Mouse (Mus musculus) liver, embryonic 14.5 days (tissue): ENCODE data around the gene Fbxw5. TPM values are rescaled to one million over a fixed set of nuclear protein-coding genes. Genes with fewer than 3 reads are reported as not detected.
A peak's percentile ranks its signal among the peaks of the same experiment; 100 is the strongest.
"Not testable (repeated sequence)": the region's sequence is repeated elsewhere in the genome, so short reads cannot be mapped to it uniquely, and the experiment has no call there.

ENCODE experiments used
- ATAC-seq: fragments of 200-750 bp; cut with Nextera tagmentation; 2 replicates; pipeline ENCODE4 v1.8.0; 2017; ENCODE audit warnings: moderate number of reproducible peaks, mild to moderate bottlenecking, moderate library complexity; ENCODE audit not compliant: insufficient read depth
- DNase-seq, 3 experiments: peaks; one replicate each; pipeline ENCODE4 v3.0.0-alpha.2; 2012 to 2013; ENCODE audit warnings: low read depth in 3 of 3, low spot score in 3 of 3
- H3K27ac ChIP-seq: fragments of 300-500 bp; sonication (generic); 2 replicates; pipeline ENCODE4 v1.5.1; 2014; ENCODE audit warnings: moderate library complexity, mild to moderate bottlenecking, control low read depth, inconsistent platforms
- H3K27me3 ChIP-seq: fragments of 300-500 bp; sonication (generic); 2 replicates; pipeline ENCODE4 v1.6.1; 2014; ENCODE audit warnings: mild to moderate bottlenecking, low read length, moderate library complexity; ENCODE audit not compliant: control insufficient read depth, insufficient read depth
- H3K36me3 ChIP-seq: fragments of 300-500 bp; sonication (generic); replicated peaks from 2 replicates; pipeline ENCODE4 v1.6.1; 2014; ENCODE audit warnings: low read depth; ENCODE audit not compliant: control insufficient read depth, insufficient read depth
- H3K4me1 ChIP-seq, 2 experiments: fragments of 200-500 bp in 1 of 2; fragments of 300-500 bp in 1 of 2; sonication (generic) in 1 of 2; replicated peaks; 2 replicates each; pipeline ENCODE4 v1.6.1; 2012 to 2014; ENCODE audit warnings: antibody characterized with exemption in 1 of 2, inconsistent platforms in 1 of 2, low read length in 1 of 2; ENCODE audit not compliant: control insufficient read depth in 2 of 2, insufficient read depth in 2 of 2
- H3K4me2 ChIP-seq: fragments of 300-500 bp; sonication (generic); 2 replicates; pipeline ENCODE4 v1.6.1; 2014; ENCODE audit warnings: low read depth, mild to moderate bottlenecking, control low read depth, moderate library complexity
- H3K4me3 ChIP-seq, 2 experiments: fragments of 200-500 bp in 1 of 2; fragments of 300-500 bp in 1 of 2; sonication (generic) in 1 of 2; 2 replicates each; pipeline ENCODE4 v1.5.1; 2012 to 2014; ENCODE audit warnings: low read depth in 2 of 2, low read length in 2 of 2, mild to moderate bottlenecking in 2 of 2, control low read depth in 1 of 2, inconsistent platforms in 1 of 2, moderate library complexity in 1 of 2; ENCODE audit not compliant: insufficient read depth in 1 of 2
- H3K9ac ChIP-seq: fragments of 300-500 bp; sonication (generic); replicated peaks from 2 replicates; pipeline ENCODE4 v1.6.1; 2014; ENCODE audit warnings: mild to moderate bottlenecking, control low read depth, moderate library complexity
- H3K9me3 ChIP-seq: fragments of 300-500 bp; sonication (generic); 2 replicates; pipeline ENCODE4 v1.6.1; 2016; ENCODE audit warnings: low read length, mixed read lengths; ENCODE audit not compliant: control insufficient read depth
- CTCF ChIP-seq: IDR thresholded peaks from 2 replicates; pipeline ENCODE4 v1.5.1; 2016; ENCODE audit warnings: antibody characterized with exemption, low read depth, control low read depth
- EP300 ChIP-seq: IDR thresholded peaks from 2 replicates; pipeline ENCODE4 v1.6.1; 2016; ENCODE audit warnings: antibody characterized with exemption, low read depth
- WGBS: fragments of 180-500 bp; shearing (Covaris S2); extraction: QIAGEN DNeasy Blood & Tissue Kit; methylation state at CpG from one replicate; pipeline ENCODE4 v1.1.7; 2014; ENCODE audit not compliant: insufficient replicate concordance; 5-methylcytosine and 5-hydroxymethylcytosine counted together
- polyA plus RNA-seq, 2 experiments: library from polyadenylated mRNA; depleted of rRNA in 1 of 2; stranded (reverse) in 1 of 2; unstranded in 1 of 2; fragments of >200 nt; fragmentation: Nextera tagmentation in 1 of 2; extraction: Ambion mirVana in 1 of 2; gene quantifications; 2 replicates each; pipeline versions ENCODE4 v1.2.1 to v1.2.3; 2012 to 2014

Fbxw5 gene
- polyA plus RNA-seq, 2 experiments, result 8.1 to 18.3 TPM

- Histone ChIP-seq H3K27ac (no peak overlapping the region), H3K4me3 (no peak overlapping the region), H3K9ac (no peak overlapping the region), H3K4me1 (peaks cover 5 to 13% of the 10 kb centered on the region in 2 experiments), H3K9me3 (no peaks in the 10 kb centered on the region), H3K36me3 (peaks cover 2% of the 10 kb centered on the region; the same call in 1 of the 2 replicates), H3K27me3 (no peaks in the 10 kb centered on the region), H3K4me2 (no peak overlapping the region)
- ATAC-seq (no peak), DNase-seq (no peak)
- TF ChIP-seq EP300 (no peak), CTCF (no peak)
- WGBS, result 62% methylated on average over 9 of the region's 9 CpGs
Observed at GRCm38 (mm10) chr2:25549021-25549991, 48.8 kb downstream of the Fbxw5 start.

GRCm38 (mm10) chr2:25551186-25551585, 50.6 kb downstream of the Fbxw5 start:
- Histone ChIP-seq H3K9ac (no peak overlapping the region), H3K27me3 (no peaks in the 10 kb centered on the region), H3K4me2 (no peak overlapping the region), H3K4me3 (no peak overlapping the region), H3K9me3 (no peaks in the 10 kb centered on the region), H3K36me3 (no peaks in the 10 kb centered on the region), H3K4me1 (peaks cover 0 to 3% of the 10 kb centered on the region in 2 experiments; a peak in 1 of 4 replicates), H3K27ac (no peak overlapping the region)
- TF ChIP-seq EP300 (no peak), CTCF (peak; percentile 80)
- DNase-seq, result no peak
- 31% methylated on average over 5 of the region's 5 CpGs for whole genome bisulfite sequencing
- no peak for ATAC-seq

GRCm38 (mm10) chr2:25553171-25553786, 52.7 kb downstream of the Fbxw5 start:
- H3K36me3 ChIP-seq, H3K27me3 ChIP-seq, H3K9me3 ChIP-seq, H3K27ac ChIP-seq, H3K4me3 ChIP-seq, H3K4me1 ChIP-seq, H3K4me2 ChIP-seq, H3K9ac ChIP-seq, DNase-seq, ATAC-seq: not testable (repeated sequence)
- WGBS, result 69% methylated on average over 4 of the region's 4 CpGs

Other genes with a start within 250 kb of the Fbxw5 start
Only the 30 nearest of the 36 such genes appear.
- gene Lrrc26, start 210.8 kb upstream of the Fbxw5 start, polyA plus RNA-seq (2012; rRNA removed), result not detected in 2 replicates
- not detected in 2 replicates for gene Lrrc26, start 210.8 kb upstream of the Fbxw5 start, polyA plus RNA-seq (2014; fragmentation: Nextera tagmentation; extraction: Ambion mirVana)
- 0.02 and 0.05 TPM in 2 replicates for gene Grin1, start 181.6 kb upstream of the Fbxw5 start, polyA plus RNA-seq (2012; rRNA removed)
- gene Grin1, start 181.6 kb upstream of the Fbxw5 start, polyA plus RNA-seq (2014; fragmentation: Nextera tagmentation; extraction: Ambion mirVana), result 0.06 and 0.14 TPM in 2 replicates
- gene Man1b1, start 168.4 kb upstream of the Fbxw5 start, polyA plus RNA-seq (2012; rRNA removed), result 5.3 and 6.6 TPM in 2 replicates
- 25.4 and 28.2 TPM in 2 replicates for gene Man1b1, start 168.4 kb upstream of the Fbxw5 start, polyA plus RNA-seq (2014; fragmentation: Nextera tagmentation; extraction: Ambion mirVana)
- 9.3 and 10.6 TPM in 2 replicates for gene Dpp7, start 144.4 kb upstream of the Fbxw5 start, polyA plus RNA-seq (2012; rRNA removed)
- gene Dpp7, start 144.4 kb upstream of the Fbxw5 start, polyA plus RNA-seq (2014; fragmentation: Nextera tagmentation; extraction: Ambion mirVana), result 9.4 and 12.8 TPM in 2 replicates
- gene Uap1l1, start 135.1 kb upstream of the Fbxw5 start, polyA plus RNA-seq (2012; rRNA removed), result 2.9 and 3.8 TPM in 2 replicates
- 9.3 and 14.1 TPM in 2 replicates for gene Uap1l1, start 135.1 kb upstream of the Fbxw5 start, polyA plus RNA-seq (2014; fragmentation: Nextera tagmentation; extraction: Ambion mirVana)
- gene Sapcd2, start 128.4 kb upstream of the Fbxw5 start, polyA plus RNA-seq (2012; rRNA removed), result 20.1 and 21.5 TPM in 2 replicates
- gene Sapcd2, start 128.4 kb upstream of the Fbxw5 start, polyA plus RNA-seq (2014; fragmentation: Nextera tagmentation; extraction: Ambion mirVana), result 17.9 and 20.5 TPM in 2 replicates
- 0.18 and 0.30 TPM in 2 replicates for gene Entpd2, start 104.9 kb upstream of the Fbxw5 start, polyA plus RNA-seq (2012; rRNA removed)
- 0.23 TPM in 1 of 2 replicates, not detected in the other for gene Entpd2, start 104.9 kb upstream of the Fbxw5 start, polyA plus RNA-seq (2014; fragmentation: Nextera tagmentation; extraction: Ambion mirVana)
- gene Npdc1, start 101.4 kb upstream of the Fbxw5 start, polyA plus RNA-seq (2012; rRNA removed), result 3.4 and 3.9 TPM in 2 replicates
- gene Npdc1, start 101.4 kb upstream of the Fbxw5 start, polyA plus RNA-seq (2014; fragmentation: Nextera tagmentation; extraction: Ambion mirVana), result 2.4 and 2.7 TPM in 2 replicates
- 0.55 and 0.58 TPM in 2 replicates for gene Fut7, start 77.5 kb upstream of the Fbxw5 start, polyA plus RNA-seq (2012; rRNA removed)
- gene Fut7, start 77.5 kb upstream of the Fbxw5 start, polyA plus RNA-seq (2014; fragmentation: Nextera tagmentation; extraction: Ambion mirVana), result 0.34 and 0.90 TPM in 2 replicates
- 2.4 and 2.5 TPM in 2 replicates for gene Abca2, start 72.0 kb upstream of the Fbxw5 start, polyA plus RNA-seq (2012; rRNA removed)
- gene Abca2, start 72.0 kb upstream of the Fbxw5 start, polyA plus RNA-seq (2014; fragmentation: Nextera tagmentation; extraction: Ambion mirVana), result 0.91 and 1.1 TPM in 2 replicates
- gene Clic3, start 43.9 kb upstream of the Fbxw5 start, polyA plus RNA-seq (2012; rRNA removed), result 0.08 and 0.32 TPM in 2 replicates
- gene Clic3, start 43.9 kb upstream of the Fbxw5 start, polyA plus RNA-seq (2014; fragmentation: Nextera tagmentation; extraction: Ambion mirVana), result 0.18 and 0.27 TPM in 2 replicates
- gene Paxx, start 39.7 kb upstream of the Fbxw5 start, polyA plus RNA-seq (2012; rRNA removed), result 7.9 and 9.2 TPM in 2 replicates
- 6.3 and 7.3 TPM in 2 replicates for gene Paxx, start 39.7 kb upstream of the Fbxw5 start, polyA plus RNA-seq (2014; fragmentation: Nextera tagmentation; extraction: Ambion mirVana)
- 0.47 and 0.96 TPM in 2 replicates for gene Ptgds, start 30.7 kb upstream of the Fbxw5 start, polyA plus RNA-seq (2012; rRNA removed)
- gene Ptgds, start 30.7 kb upstream of the Fbxw5 start, polyA plus RNA-seq (2014; fragmentation: Nextera tagmentation; extraction: Ambion mirVana), result 0.17 TPM in 1 of 2 replicates, not detected in the other
- not detected in 2 replicates for gene Lcn12, start 6.8 kb upstream of the Fbxw5 start, polyA plus RNA-seq (2012; rRNA removed)
- gene Lcn12, start 6.8 kb upstream of the Fbxw5 start, polyA plus RNA-seq (2014; fragmentation: Nextera tagmentation; extraction: Ambion mirVana), result not detected in 2 replicates
- gene C8g, start 969 bp downstream of the Fbxw5 start, polyA plus RNA-seq (2012; rRNA removed), result 26.7 and 31.2 TPM in 2 replicates
- 53.1 and 57.9 TPM in 2 replicates for gene C8g, start 969 bp downstream of the Fbxw5 start, polyA plus RNA-seq (2014; fragmentation: Nextera tagmentation; extraction: Ambion mirVana)
- 5.2 and 5.9 TPM in 2 replicates for gene Traf2, start 46.2 kb downstream of the Fbxw5 start, polyA plus RNA-seq (2012; rRNA removed)
- 12.3 and 14.4 TPM in 2 replicates for gene Traf2, start 46.2 kb downstream of the Fbxw5 start, polyA plus RNA-seq (2014; fragmentation: Nextera tagmentation; extraction: Ambion mirVana)
- gene Edf1, start 57.1 kb downstream of the Fbxw5 start, polyA plus RNA-seq (2012; rRNA removed), result 86.5 and 104 TPM in 2 replicates
- 192 and 203 TPM in 2 replicates for gene Edf1, start 57.1 kb downstream of the Fbxw5 start, polyA plus RNA-seq (2014; fragmentation: Nextera tagmentation; extraction: Ambion mirVana)
- 1.6 and 9.7 TPM in 2 replicates for gene Mamdc4, start 74.1 kb downstream of the Fbxw5 start, polyA plus RNA-seq (2012; rRNA removed)
- gene Mamdc4, start 74.1 kb downstream of the Fbxw5 start, polyA plus RNA-seq (2014; fragmentation: Nextera tagmentation; extraction: Ambion mirVana), result 0.18 and 0.25 TPM in 2 replicates
- gene Phpt1, start 74.5 kb downstream of the Fbxw5 start, polyA plus RNA-seq (2012; rRNA removed), result 29.5 and 31.4 TPM in 2 replicates
- gene Phpt1, start 74.5 kb downstream of the Fbxw5 start, polyA plus RNA-seq (2014; fragmentation: Nextera tagmentation; extraction: Ambion mirVana), result 44.9 and 46.5 TPM in 2 replicates
- 0.07 and 0.11 TPM in 2 replicates for gene Ajm1, start 81.0 kb downstream of the Fbxw5 start, polyA plus RNA-seq (2012; rRNA removed)
- not detected in 2 replicates for gene Ajm1, start 81.0 kb downstream of the Fbxw5 start, polyA plus RNA-seq (2014; fragmentation: Nextera tagmentation; extraction: Ambion mirVana)
- 19.0 and 21.5 TPM in 2 replicates for gene Rabl6, start 107.8 kb downstream of the Fbxw5 start, polyA plus RNA-seq (2012; rRNA removed)
- gene Rabl6, start 107.8 kb downstream of the Fbxw5 start, polyA plus RNA-seq (2014; fragmentation: Nextera tagmentation; extraction: Ambion mirVana), result 18.6 and 19.7 TPM in 2 replicates
- not detected in 2 replicates for gene Ccdc183, start 116.9 kb downstream of the Fbxw5 start, polyA plus RNA-seq (2012; rRNA removed)
- gene Ccdc183, start 116.9 kb downstream of the Fbxw5 start, polyA plus RNA-seq (2014; fragmentation: Nextera tagmentation; extraction: Ambion mirVana), result 0.08 TPM in 1 of 2 replicates, not detected in the other
- gene Tmem141, start 121.3 kb downstream of the Fbxw5 start, polyA plus RNA-seq (2012; rRNA removed), result 5.9 and 9.8 TPM in 2 replicates
- 9.3 and 9.4 TPM in 2 replicates for gene Tmem141, start 121.3 kb downstream of the Fbxw5 start, polyA plus RNA-seq (2014; fragmentation: Nextera tagmentation; extraction: Ambion mirVana)
- gene Fcna, start 127.3 kb downstream of the Fbxw5 start, polyA plus RNA-seq (2012; rRNA removed), result 23.4 and 27.6 TPM in 2 replicates
- gene Fcna, start 127.3 kb downstream of the Fbxw5 start, polyA plus RNA-seq (2014; fragmentation: Nextera tagmentation; extraction: Ambion mirVana), result 41.5 and 47.1 TPM in 2 replicates
- not detected in 2 replicates for gene Lcn8, start 152.4 kb downstream of the Fbxw5 start, polyA plus RNA-seq (2012; rRNA removed)
- gene Lcn8, start 152.4 kb downstream of the Fbxw5 start, polyA plus RNA-seq (2014; fragmentation: Nextera tagmentation; extraction: Ambion mirVana), result not detected in 2 replicates
- gene Lcn5, start 157.2 kb downstream of the Fbxw5 start, polyA plus RNA-seq (2012; rRNA removed), result not detected in 2 replicates
- not detected in 2 replicates for gene Lcn5, start 157.2 kb downstream of the Fbxw5 start, polyA plus RNA-seq (2014; fragmentation: Nextera tagmentation; extraction: Ambion mirVana)
- gene Lcn6, start 176.0 kb downstream of the Fbxw5 start, polyA plus RNA-seq (2012; rRNA removed), result not detected in 2 replicates
- not detected in 2 replicates for gene Lcn6, start 176.0 kb downstream of the Fbxw5 start, polyA plus RNA-seq (2014; fragmentation: Nextera tagmentation; extraction: Ambion mirVana)
- not detected in 2 replicates for gene Lcn10, start 182.0 kb downstream of the Fbxw5 start, polyA plus RNA-seq (2012; rRNA removed)
- gene Lcn10, start 182.0 kb downstream of the Fbxw5 start, polyA plus RNA-seq (2014; fragmentation: Nextera tagmentation; extraction: Ambion mirVana), result not detected in 2 replicates
- not detected in 2 replicates for gene Obp2a, start 199.3 kb downstream of the Fbxw5 start, polyA plus RNA-seq (2012; rRNA removed)
- gene Obp2a, start 199.3 kb downstream of the Fbxw5 start, polyA plus RNA-seq (2014; fragmentation: Nextera tagmentation; extraction: Ambion mirVana), result not detected in 2 replicates
- gene Bmyc, start 206.0 kb downstream of the Fbxw5 start, polyA plus RNA-seq (2012; rRNA removed), result 3.9 and 5.9 TPM in 2 replicates
- gene Bmyc, start 206.0 kb downstream of the Fbxw5 start, polyA plus RNA-seq (2014; fragmentation: Nextera tagmentation; extraction: Ambion mirVana), result 7.3 and 7.4 TPM in 2 replicates